Mouse (Mus musculus) right cerebral cortex, postnatal 25 days (tissue): ENCODE measurements around the gene Cadps2.

Experiments
- DNase-seq: peaks from one replicate; pipeline ENCODE4 v3.0.0; 2022

The Cadps2 gene

GRCm38 (mm10) chr6:23337411-23338063, 501.7 kb downstream of the Cadps2 start:
- DNase-seq, result no peak

- DNase-seq, result no peak
Observed at GRCm38 (mm10) chr6:23314945-23315344, 524.3 kb downstream of the Cadps2 start.

- DNase-seq, result no peak
Observed at GRCm38 (mm10) chr6:23314291-23314690, 524.9 kb downstream of the Cadps2 start.

- DNase-seq, result no peak
Observed at GRCm38 (mm10) chr6:23306046-23306445, 533.2 kb downstream of the Cadps2 start.

- DNase-seq, result no peak
Observed at GRCm38 (mm10) chr6:23298596-23298995, 540.6 kb downstream of the Cadps2 start.

- no peak for DNase-seq
Observed at GRCm38 (mm10) chr6:23294685-23295084, 544.5 kb downstream of the Cadps2 start.

- no peak for DNase-seq
Observed at GRCm38 (mm10) chr6:23288752-23289151, 550.5 kb downstream of the Cadps2 start.

- DNase-seq, result no peak
Observed at GRCm38 (mm10) chr6:23281514-23281820, 557.8 kb downstream of the Cadps2 start.

GRCm38 (mm10) chr6:23280811-23281513, 558.3 kb downstream of the Cadps2 start:
- DNase-seq, result no peak

- DNase-seq, result no peak
Observed at GRCm38 (mm10) chr6:23273483-23273882, 565.7 kb downstream of the Cadps2 start.

- DNase-seq, result no peak
Observed at GRCm38 (mm10) chr6:23272979-23273378, 566.2 kb downstream of the Cadps2 start.

GRCm38 (mm10) chr6:23272542-23272941, 566.7 kb downstream of the Cadps2 start:
- no peak for DNase-seq

- no peak for DNase-seq
Observed at GRCm38 (mm10) chr6:23260738-23261050, 578.5 kb downstream of the Cadps2 start.

- DNase-seq, result no peak
Observed at GRCm38 (mm10) chr6:23260016-23260737, 579.0 kb downstream of the Cadps2 start.

- DNase-seq, result no peak
Observed at GRCm38 (mm10) chr6:23257981-23258380, 581.2 kb downstream of the Cadps2 start.

GRCm38 (mm10) chr6:23255161-23255560, 584.1 kb downstream of the Cadps2 start:
- no peak for DNase-seq

- no peak for DNase-seq
Observed at GRCm38 (mm10) chr6:23254644-23255043, 584.6 kb downstream of the Cadps2 start.

GRCm38 (mm10) chr6:23253353-23254311, 585.6 kb downstream of the Cadps2 start:
- DNase-seq, result no peak

GRCm38 (mm10) chr6:23252196-23253135, 586.8 kb downstream of the Cadps2 start:
- DNase-seq, result no peak

- DNase-seq, result no peak
Observed at GRCm38 (mm10) chr6:23251431-23251830, 587.8 kb downstream of the Cadps2 start.

GRCm38 (mm10) chr6:23250288-23250955, 588.8 kb downstream of the Cadps2 start:
- DNase-seq, result no peak
